Mouse (Mus musculus) heart, embryonic 13.5 days (tissue): ENCODE data around the gene Eef2. TPM values are rescaled to one million over a fixed set of nuclear protein-coding genes. Genes with fewer than 3 reads are reported as not detected.
"Not testable (repeated sequence)": the region's sequence is repeated elsewhere in the genome, so short reads cannot be mapped to it uniquely, and the experiment has no call there.

ENCODE experiments used
- ATAC-seq: fragments of 200-750 bp; cut with Nextera tagmentation; 2 replicates; pipeline ENCODE4 v1.8.0; 2017; ENCODE audit warnings: moderate TSS enrichment; ENCODE audit not compliant: insufficient number of reproducible peaks, low FRiP score, low TSS enrichment; ENCODE audit errors: extremely low read depth
- H3K27ac ChIP-seq: fragments of 300-500 bp; sonication (generic); replicated peaks from 2 replicates; pipeline ENCODE4 v1.5.1; 2015; ENCODE audit warnings: moderate library complexity, mild to moderate bottlenecking, inconsistent platforms
- H3K27me3 ChIP-seq: fragments of 300-500 bp; sonication (generic); replicated peaks from 2 replicates; pipeline ENCODE4 v1.6.1; 2015; ENCODE audit warnings: mild to moderate bottlenecking, inconsistent platforms
- H3K36me3 ChIP-seq: fragments of 300-500 bp; sonication (generic); 2 replicates; pipeline ENCODE4 v1.6.1; 2015; ENCODE audit warnings: mild to moderate bottlenecking, inconsistent platforms
- H3K4me1 ChIP-seq: fragments of 300-500 bp; sonication (generic); 2 replicates; pipeline ENCODE4 v1.6.1; 2015; ENCODE audit warnings: inconsistent platforms
- H3K4me2 ChIP-seq: fragments of 300-500 bp; sonication (generic); 2 replicates; pipeline ENCODE4 v1.6.1; 2015; ENCODE audit warnings: inconsistent platforms, mild to moderate bottlenecking, moderate library complexity
- H3K4me3 ChIP-seq: fragments of 300-500 bp; sonication (generic); 2 replicates; pipeline ENCODE4 v1.5.1; 2015; ENCODE audit warnings: moderate library complexity, mild to moderate bottlenecking, inconsistent platforms
- H3K9ac ChIP-seq: fragments of 300-500 bp; sonication (generic); 2 replicates; pipeline ENCODE4 v1.6.1; 2015; ENCODE audit warnings: inconsistent platforms, mild to moderate bottlenecking, moderate library complexity
- H3K9me3 ChIP-seq: fragments of 300-500 bp; sonication (generic); 2 replicates; pipeline ENCODE4 v1.6.1; 2016; ENCODE audit warnings: inconsistent platforms
- WGBS: fragments of 180-500 bp; shearing (Covaris S2); methylation state at CpG from one replicate; pipeline ENCODE4 v1.1.7; 2015; ENCODE audit warnings: mixed read lengths; 5-methylcytosine and 5-hydroxymethylcytosine counted together
- polyA plus RNA-seq: library from polyadenylated mRNA; unstranded; fragments of >200 nt; fragmentation: Nextera tagmentation; extraction: Ambion mirVana; gene quantifications from 2 replicates; pipeline ENCODE4 v1.2.1, GENCODE M21; 2015

Gene Eef2
- polyA plus RNA-seq, 1 experiment from 2014 or later, result 393 TPM

DNA sequence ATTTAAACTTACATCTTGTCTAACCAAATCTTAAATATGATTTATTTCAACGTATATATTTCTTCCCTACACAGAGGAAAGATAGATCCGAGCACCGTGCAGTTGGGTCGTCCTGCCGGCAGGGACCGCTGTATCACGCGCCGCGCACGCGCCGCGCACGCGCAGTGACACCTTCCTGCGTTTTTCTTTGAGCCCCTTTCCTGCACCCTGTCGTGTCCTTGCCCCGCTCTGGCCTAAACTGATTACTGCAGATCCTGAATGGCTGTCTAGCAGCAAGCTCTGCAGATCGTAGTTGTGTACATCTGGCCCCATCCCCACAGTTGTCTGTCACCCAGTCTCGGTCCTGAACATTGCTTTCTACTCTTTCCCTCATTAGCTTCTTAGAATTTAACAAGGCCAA, 3.3 kb upstream of the Eef2 start:
- Histone ChIP-seq H3K27me3 (no peaks in the 10 kb centered on the region), H3K4me2 (peak overlapping the region; percentile 57), H3K36me3 (peaks cover 10% of the 10 kb centered on the region), H3K9me3 (no peaks in the 10 kb centered on the region), H3K27ac (peak overlapping the region; percentile 85), H3K9ac (peak overlapping the region; percentile 73), H3K4me3 (peak overlapping the region; percentile 13; the same call in 1 of the 2 replicates), H3K4me1 (peaks cover 41% of the 10 kb centered on the region)
- 6% methylated on average over 21 of the region's 21 CpGs for WGBS
- no peak for ATAC-seq

DNA sequence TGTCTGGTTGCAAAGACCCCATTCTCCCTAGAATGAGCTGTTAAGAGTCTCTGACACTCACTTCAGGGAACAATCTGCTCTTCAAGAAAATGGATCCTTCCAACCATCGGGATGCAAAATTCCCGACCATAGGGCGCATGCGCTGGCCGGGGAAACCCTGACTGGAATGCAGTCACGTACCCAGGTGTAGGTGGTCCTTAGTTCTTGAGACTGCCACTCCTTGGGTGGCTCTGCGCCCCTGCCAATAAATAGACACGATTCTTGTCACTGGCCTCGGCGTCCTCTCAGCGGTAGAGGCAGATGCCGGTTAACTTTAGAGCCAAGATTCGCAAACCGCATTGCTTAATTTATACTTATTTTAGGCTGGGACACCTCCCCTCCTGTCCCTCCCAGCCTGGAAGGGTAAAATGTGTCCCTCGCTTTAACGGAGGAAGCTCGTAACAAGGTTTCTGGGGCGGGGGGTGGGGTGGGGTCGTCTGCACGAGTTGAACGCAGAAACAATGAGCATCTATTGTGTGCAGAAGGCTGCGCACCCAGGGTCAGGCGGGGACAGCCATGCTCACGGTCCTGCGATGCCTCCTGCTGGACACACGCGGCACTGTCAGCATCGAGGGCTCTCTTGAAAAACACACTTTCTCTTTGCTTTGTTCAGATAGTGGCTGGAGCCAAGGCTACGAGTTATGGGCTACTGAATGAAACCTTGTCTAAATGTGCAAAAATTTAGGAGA, 1.6 kb upstream of the Eef2 start:
- H3K4me2 ChIP-seq, result peak overlapping the region; percentile 67
- H3K9me3 ChIP-seq, result no peaks in the 10 kb centered on the region
- H3K4me1 ChIP-seq, result peaks cover 52% of the 10 kb centered on the region
- H3K27me3 ChIP-seq, result no peaks in the 10 kb centered on the region
- H3K27ac ChIP-seq, result peak overlapping the region; percentile 93
- H3K36me3 ChIP-seq, result peaks cover 27% of the 10 kb centered on the region
- H3K4me3 ChIP-seq, result peak overlapping the region; percentile 38
- no peak for ATAC-seq
- H3K9ac ChIP-seq, result peak overlapping the region; percentile 66
- WGBS, result 2% methylated on average over 29 of the region's 29 CpGs

DNA sequence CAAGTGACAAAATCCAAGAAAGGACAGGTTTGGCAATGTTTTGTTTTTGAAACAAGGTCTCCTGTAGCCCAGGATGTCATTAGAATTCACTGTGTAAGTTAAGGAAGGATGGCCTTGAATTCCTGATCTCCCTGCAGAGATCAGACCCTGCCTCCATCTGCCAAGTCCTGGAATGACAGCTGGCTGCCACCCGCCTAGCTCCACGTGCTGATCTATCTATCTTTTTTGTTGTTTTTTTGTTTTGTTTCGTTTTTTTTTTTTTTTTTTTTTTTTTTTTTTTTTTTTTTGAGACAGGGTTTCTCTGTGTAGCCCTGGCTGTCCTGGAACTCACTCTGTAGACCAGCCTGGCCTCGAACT, 1.1 kb upstream of the Eef2 start:
- Histone ChIP-seq H3K9ac (peak overlapping the region; percentile 25; the same call in 1 of the 2 replicates), H3K27ac (peak overlapping the region; percentile 93), H3K4me2 (peak overlapping the region; percentile 98), H3K4me3 (peak overlapping the region; percentile 95), H3K36me3 (peaks cover 32% of the 10 kb centered on the region), H3K4me1 (peaks cover 58% of the 10 kb centered on the region)
- not testable (repeated sequence) for H3K9me3 ChIP-seq, H3K27me3 ChIP-seq, ATAC-seq
- 6% methylated on average over 4 of the region's 4 CpGs for WGBS

DNA sequence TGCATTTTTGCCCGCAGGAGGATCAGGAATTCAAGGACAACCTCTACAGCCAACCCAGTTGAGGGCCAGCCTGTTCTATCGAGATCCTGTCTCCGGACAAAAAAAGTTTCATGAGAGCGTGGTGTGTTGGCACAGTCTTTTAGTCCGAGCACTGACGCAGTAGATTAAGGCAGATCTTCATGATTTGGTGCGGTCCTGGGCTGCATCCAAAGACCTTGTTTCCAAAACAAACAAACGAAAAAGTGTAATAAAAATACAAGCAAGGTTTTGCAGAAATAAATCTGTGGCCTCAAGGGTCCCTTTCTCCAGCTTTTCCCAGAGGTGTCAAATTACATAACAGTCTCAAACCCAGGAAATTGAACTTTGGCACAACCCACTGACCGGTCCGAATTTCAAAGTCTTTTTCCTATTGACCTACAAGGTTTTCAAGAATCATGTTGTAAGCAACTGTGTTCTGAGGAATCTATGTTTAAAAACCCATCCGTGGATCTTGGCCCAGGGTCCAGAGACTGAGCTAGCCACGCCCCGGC, 430 bp upstream of the Eef2 start:
- Histone ChIP-seq H3K9ac (peak overlapping the region; percentile 57), H3K27ac (peak overlapping the region; percentile 93), H3K9me3 (no peaks in the 10 kb centered on the region), H3K4me1 (peaks cover 63% of the 10 kb centered on the region), H3K27me3 (no peaks in the 10 kb centered on the region), H3K4me2 (peak overlapping the region; percentile 98), H3K4me3 (peak overlapping the region; percentile 95), H3K36me3 (peaks cover 39% of the 10 kb centered on the region)
- peak; percentile 6; the same call in 1 of the 2 replicates for ATAC-seq
- 4% methylated on average over 13 of the region's 13 CpGs for WGBS

- Histone ChIP-seq H3K4me3 (peak overlapping the region; percentile 95), H3K4me1 (peaks cover 78% of the 10 kb centered on the region), H3K4me2 (peak overlapping the region; percentile 98), H3K36me3 (peaks cover 54% of the 10 kb centered on the region), H3K9ac (peak overlapping the region; percentile 99), H3K9me3 (no peaks in the 10 kb centered on the region), H3K27me3 (no peaks in the 10 kb centered on the region), H3K27ac (peak overlapping the region; percentile 93)
- no peak for ATAC-seq
- WGBS, result 6% methylated on average over 16 of the region's 16 CpGs
Observed at GRCm38 (mm10) chr10:81177491-81177925, 1.1 kb downstream of the Eef2 start.

DNA sequence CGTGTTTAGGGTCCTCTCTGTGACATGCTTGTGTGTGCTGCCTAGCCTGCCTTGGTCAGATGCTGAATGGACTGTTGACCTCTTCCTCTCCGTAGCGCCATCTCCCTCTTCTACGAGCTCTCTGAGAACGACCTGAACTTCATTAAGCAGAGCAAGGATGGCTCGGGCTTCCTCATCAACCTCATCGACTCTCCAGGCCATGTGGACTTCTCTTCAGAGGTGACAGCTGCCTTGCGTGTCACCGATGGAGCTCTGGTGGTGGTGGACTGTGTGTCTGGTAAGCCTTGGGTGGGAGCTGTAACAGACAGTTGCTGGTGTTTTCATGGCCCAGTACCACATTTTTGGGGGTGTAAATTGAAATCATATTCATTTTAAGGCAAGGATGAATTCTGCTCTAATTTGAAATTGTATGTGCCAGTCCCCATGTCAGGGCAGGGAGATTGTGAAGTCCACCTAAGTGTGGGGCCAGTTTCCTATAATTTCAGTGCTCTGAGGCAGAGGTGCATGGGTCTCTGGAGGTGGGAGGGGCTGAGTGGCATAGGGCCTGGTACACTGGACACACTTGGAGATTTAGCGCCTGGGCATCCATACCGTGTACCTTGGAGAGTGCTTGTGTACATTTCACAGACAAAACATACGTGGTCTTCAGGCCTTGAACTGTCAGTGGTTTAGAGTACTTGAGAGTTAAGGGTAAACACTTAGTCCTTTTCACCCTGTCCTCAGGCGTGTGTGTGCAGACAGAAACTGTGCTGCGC, 1.7 kb downstream of the Eef2 start:
- Histone ChIP-seq H3K9ac (peak overlapping the region; percentile 99), H3K36me3 (peaks cover 55% of the 10 kb centered on the region), H3K27ac (peak overlapping the region; percentile 93), H3K9me3 (no peaks in the 10 kb centered on the region), H3K4me3 (peak overlapping the region; percentile 95), H3K4me2 (peak overlapping the region; percentile 98), H3K27me3 (no peaks in the 10 kb centered on the region), H3K4me1 (peaks cover 77% of the 10 kb centered on the region)
- WGBS, result 54% methylated on average over 14 of the region's 14 CpGs
- no peak for ATAC-seq

DNA sequence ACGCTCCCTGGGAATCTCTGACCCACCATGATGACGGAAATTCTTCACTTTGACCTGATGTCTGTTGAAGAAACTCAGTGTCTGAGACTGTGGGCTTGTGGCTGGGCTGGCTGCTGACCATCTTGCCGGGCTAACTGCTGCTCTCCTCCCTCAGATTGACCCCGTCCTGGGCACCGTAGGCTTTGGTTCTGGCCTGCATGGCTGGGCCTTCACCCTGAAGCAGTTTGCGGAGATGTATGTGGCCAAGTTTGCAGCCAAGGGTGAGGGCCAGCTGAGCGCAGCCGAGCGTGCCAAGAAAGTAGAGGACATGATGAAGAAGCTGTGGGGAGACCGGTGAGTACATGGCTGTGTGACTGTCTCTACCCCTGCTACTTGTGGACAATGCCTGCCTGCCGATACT, 2.5 kb downstream of the Eef2 start:
- peaks cover 75% of the 10 kb centered on the region for H3K4me1 ChIP-seq
- peaks cover 56% of the 10 kb centered on the region for H3K36me3 ChIP-seq
- ATAC-seq, result no peak
- 95% methylated on average over 11 of the region's 11 CpGs for WGBS
- H3K27me3 ChIP-seq, result no peaks in the 10 kb centered on the region
- peak overlapping the region; percentile 95; the same call in 1 of the 2 replicates for H3K4me3 ChIP-seq
- no peak overlapping the region; the same call in 1 of the 2 replicates for H3K27ac ChIP-seq
- H3K9ac ChIP-seq, result no peak overlapping the region; the same call in 1 of the 2 replicates
- no peaks in the 10 kb centered on the region for H3K9me3 ChIP-seq
- H3K4me2 ChIP-seq, result no peak overlapping the region

DNA sequence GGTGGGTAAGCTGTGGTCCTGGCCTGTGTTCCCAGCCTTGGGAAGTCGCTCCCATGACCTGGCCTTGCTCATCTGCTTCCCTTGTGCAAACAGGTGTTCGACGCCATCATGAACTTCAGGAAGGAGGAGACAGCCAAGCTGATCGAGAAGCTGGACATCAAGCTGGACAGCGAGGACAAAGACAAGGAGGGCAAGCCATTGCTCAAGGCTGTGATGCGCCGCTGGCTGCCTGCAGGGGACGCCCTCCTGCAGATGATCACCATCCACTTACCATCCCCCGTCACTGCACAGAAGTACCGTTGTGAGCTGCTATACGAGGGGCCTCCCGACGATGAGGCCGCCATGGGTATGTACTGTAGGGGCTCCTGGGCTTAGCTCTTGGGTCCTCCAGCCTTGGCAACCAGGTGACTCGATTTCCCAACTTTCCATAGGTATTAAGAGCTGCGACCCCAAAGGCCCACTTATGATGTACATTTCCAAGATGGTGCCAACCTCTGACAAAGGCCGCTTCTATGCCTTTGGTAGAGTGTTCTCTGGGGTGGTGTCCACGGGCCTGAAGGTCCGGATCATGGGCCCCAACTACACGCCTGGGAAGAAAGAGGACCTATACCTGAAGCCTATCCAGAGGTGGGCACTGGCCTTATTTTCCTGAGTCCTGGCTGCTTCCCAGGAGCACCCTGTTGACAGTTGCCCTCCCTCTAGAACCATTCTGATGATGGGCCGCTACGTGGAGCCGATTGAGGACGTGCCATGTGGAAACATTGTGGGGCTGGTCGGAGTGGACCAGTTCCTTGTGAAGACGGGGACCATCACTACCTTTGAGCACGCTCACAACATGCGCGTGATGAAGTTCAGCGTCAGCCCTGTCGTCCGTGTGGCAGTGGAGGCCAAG, 3.3 kb downstream of the Eef2 start:
- no peaks in the 10 kb centered on the region for H3K9me3 ChIP-seq
- no peak for ATAC-seq
- H3K4me3 ChIP-seq, result no peak overlapping the region
- no peaks in the 10 kb centered on the region for H3K27me3 ChIP-seq
- WGBS, result 89% methylated on average over 32 of the region's 32 CpGs
- peak overlapping the region; percentile 37 for H3K9ac ChIP-seq
- H3K4me1 ChIP-seq, result peaks cover 75% of the 10 kb centered on the region
- peaks cover 64% of the 10 kb centered on the region for H3K36me3 ChIP-seq
- no peak overlapping the region for H3K4me2 ChIP-seq
- peak overlapping the region; percentile 60; the same call in 1 of the 2 replicates for H3K27ac ChIP-seq

- Histone ChIP-seq H3K27ac (peak overlapping the region; percentile 60; the same call in 1 of the 2 replicates), H3K4me1 (peaks cover 74% of the 10 kb centered on the region), H3K9ac (peak overlapping the region; percentile 54; the same call in 1 of the 2 replicates), H3K4me3 (no peak overlapping the region), H3K4me2 (no peak overlapping the region), H3K36me3 (peaks cover 75% of the 10 kb centered on the region), H3K9me3 (no peaks in the 10 kb centered on the region), H3K27me3 (no peaks in the 10 kb centered on the region)
- 89% methylated on average over 13 of the region's 13 CpGs for WGBS
- no peak for ATAC-seq
Observed at GRCm38 (mm10) chr10:81180946-81181345, 4.5 kb downstream of the Eef2 start.

DNA sequence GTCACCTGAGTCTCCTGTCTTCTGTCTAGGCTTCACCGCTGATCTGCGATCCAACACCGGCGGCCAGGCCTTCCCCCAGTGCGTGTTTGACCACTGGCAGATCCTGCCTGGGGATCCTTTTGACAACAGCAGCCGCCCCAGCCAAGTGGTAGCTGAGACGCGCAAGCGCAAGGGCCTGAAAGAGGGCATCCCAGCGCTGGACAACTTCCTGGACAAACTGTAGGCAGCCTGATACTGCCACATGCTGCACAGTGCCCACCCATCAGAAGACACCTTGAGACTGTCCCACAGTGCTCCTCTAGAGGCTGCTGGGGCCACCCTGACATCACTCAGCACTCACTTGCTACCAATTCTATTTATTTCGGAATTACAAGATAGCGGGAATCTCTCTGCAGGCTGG, 5.4 kb downstream of the Eef2 start:
- not testable (repeated sequence) for ATAC-seq, H3K27me3 ChIP-seq, H3K4me3 ChIP-seq, H3K4me2 ChIP-seq, H3K9me3 ChIP-seq
- Histone ChIP-seq H3K9ac (0 out of 2 replicates have a peak overlapping the region, but pooled peaks have one; percentile 24), H3K36me3 (peaks cover 82% of the 10 kb centered on the region), H3K27ac (peak overlapping the region; percentile 60), H3K4me1 (peaks cover 73% of the 10 kb centered on the region)
- 67% methylated on average over 12 of the region's 12 CpGs for WGBS
